Mouse (Mus musculus): ENCODE results near the gene Mypn.

DNA sequence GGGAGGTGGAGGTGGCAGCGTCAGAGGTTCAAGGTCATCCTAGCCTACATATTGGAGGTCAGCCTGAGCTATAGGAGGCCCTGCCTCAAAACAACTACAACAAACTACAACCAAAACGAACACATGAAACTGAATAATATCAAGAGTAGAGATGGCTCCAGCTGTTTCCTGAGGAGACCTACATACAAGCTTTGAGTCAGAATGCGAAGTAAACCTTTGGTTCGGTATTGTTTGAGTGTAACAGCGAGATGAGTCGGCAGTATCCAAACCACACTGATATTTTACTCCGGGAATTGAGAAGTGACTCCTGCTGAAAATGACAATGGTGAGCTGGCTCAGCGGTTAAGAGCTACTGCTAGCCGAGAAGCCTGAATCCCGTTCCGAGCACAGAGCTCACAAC is 34.2 kb downstream of the Mypn start:
- TF ChIP-seq CTCF (IDR thresholded peaks at IDR 0.05; ENCODE audit: borderline replicate concordance, insufficient read depth, low read depth, low read length) (no peak), POLR2A (IDR thresholded peaks at IDR 0.05; ENCODE audit: borderline replicate concordance, insufficient read depth, low read length) (no peak)

Data from cerebellum, adult 2 months (tissue).